Comparison of ENCODE assay signal across 8 mouse cellular contexts in the genomic region with DNA sequence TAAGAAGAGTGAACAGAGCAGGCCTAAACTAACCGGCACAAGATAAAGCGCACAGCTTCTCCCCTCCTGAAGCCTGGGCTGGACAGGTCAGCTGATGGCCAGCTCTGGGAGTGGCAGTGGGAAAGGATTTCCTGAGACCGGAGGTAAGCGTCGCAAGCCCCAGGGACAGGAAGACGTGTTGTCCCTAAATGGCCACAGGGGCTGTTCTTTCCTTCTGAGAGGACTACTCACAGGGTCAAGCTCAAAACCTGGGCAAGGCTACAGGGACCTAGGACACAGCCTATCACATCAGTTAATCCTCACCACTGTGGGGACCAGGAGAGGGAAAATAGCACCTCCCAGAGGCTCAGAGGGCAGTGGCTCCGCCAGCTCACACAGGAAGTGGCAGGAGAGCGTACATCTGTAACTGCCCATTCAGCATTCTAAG. TPM values are rescaled to one million over a fixed set of nuclear protein-coding genes. Genes with fewer than 3 reads are reported as not detected.
A peak's percentile ranks its signal among the peaks of the same experiment; 100 is the strongest.
DNase-seq lines count a peak whose midpoint lies in the region; ATAC-seq lines count a peak whose summit lies in the region.

No protein-coding gene starts in this region.

- H3K36me3 ChIP-seq in heart, embryonic 16.5 days (ENCODE audit: control insufficient read depth, insufficient read depth): no peaks in the 10 kb centered on the region
- H3K36me3 ChIP-seq in stomach, embryonic 14.5 days (ENCODE audit: control insufficient read depth, insufficient read depth, low read length): no peaks in the 10 kb centered on the region

- H3K27me3 ChIP-seq in heart, embryonic 16.5 days (ENCODE audit: control insufficient read depth, insufficient read depth, low read length): no peaks in the 10 kb centered on the region
- no peaks in the 10 kb centered on the region for H3K27me3 ChIP-seq in stomach, embryonic 14.5 days (ENCODE audit: control insufficient read depth, insufficient read depth, low read length)

- H3K9me3 ChIP-seq in heart, embryonic 16.5 days (replicated peaks; ENCODE audit: control insufficient read depth, low read length): no peaks in the 10 kb centered on the region
- no peaks in the 10 kb centered on the region for H3K9me3 ChIP-seq in stomach, embryonic 14.5 days (ENCODE audit: control insufficient read depth, low read depth, low read length)

- peak overlapping the region; percentile 89 for H3K27ac ChIP-seq in heart, embryonic 16.5 days (ENCODE audit: low read length)
- H3K27ac ChIP-seq in stomach, embryonic 14.5 days (ENCODE audit: low read length): peak overlapping the region; percentile 44; the same call in 1 of the 2 replicates

- peak overlapping the region; percentile 47 for H3K9ac ChIP-seq in heart, embryonic 16.5 days (ENCODE audit: low read length)
- no peak overlapping the region for H3K9ac ChIP-seq in stomach, embryonic 14.5 days (replicated peaks; ENCODE audit: low read depth, low read length)

- ATAC-seq in heart, embryonic 16.5 days (replicated peaks; ENCODE audit: extremely low read depth, insufficient read depth, low FRiP score): no peak
- ATAC-seq in stomach, embryonic 14.5 days (ENCODE audit: insufficient number of reproducible peaks, insufficient read depth, low FRiP score, low read depth): no peak

- H3K4me3 ChIP-seq in heart, embryonic 16.5 days (ENCODE audit: low read length): no peak overlapping the region
- no peak overlapping the region for H3K4me3 ChIP-seq in stomach, embryonic 14.5 days (ENCODE audit: low read depth, low read length)

- WGBS in heart, embryonic 16.5 days: 41% methylated on average over 8 of the region's 8 CpGs
- WGBS in stomach, embryonic 14.5 days: 57% methylated on average over 8 of the region's 8 CpGs

- H3K4me1 ChIP-seq in heart, embryonic 16.5 days (ENCODE audit: control insufficient read depth, insufficient read depth, low read length): peaks cover 78% of the 10 kb centered on the region
- peaks cover 73% of the 10 kb centered on the region for H3K4me1 ChIP-seq in stomach, embryonic 14.5 days (ENCODE audit: control insufficient read depth, insufficient read depth, low read length)

- peak overlapping the region; percentile 46 for H3K4me2 ChIP-seq in heart, embryonic 16.5 days (ENCODE audit: low read depth, low read length)
- H3K4me2 ChIP-seq in stomach, embryonic 14.5 days (replicated peaks; ENCODE audit: low read depth, low read length): no peak overlapping the region

- peak; percentile 24 for DNase-seq in cerebellum, adult 8-10 months
- no peak for DNase-seq in cerebellum, adult 9-10 months
- peak; percentile 37 to 42 for DNase-seq in cerebellum, postnatal 25 days
- peak; percentile 62 to 83 for DNase-seq in kidney, postnatal 25 days
- DNase-seq in embryo, embryonic 10.5 days (ENCODE audit: low spot score): no peak
- DNase-seq in spleen, adult 12 weeks (ENCODE audit: low spot score): no peak

RNA-seq across cellular contexts. Expression of a gene that starts 8.3 kb away (rescaled TPM):
- polyA plus RNA-seq in heart, embryonic 16.5 days (2015; fragmentation: Nextera tagmentation; extraction: Ambion mirVana): 39.8 and 46.7 TPM in 2 replicates
- 43.5 and 46.5 TPM in 2 replicates for polyA plus RNA-seq in stomach, embryonic 14.5 days (2014; fragmentation: Nextera tagmentation; extraction: Ambion mirVana)

RNA-seq across cellular contexts. Expression of a gene that starts 44.5 kb away (rescaled TPM):
- 0.17 and 2.1 TPM in 2 replicates for polyA plus RNA-seq in heart, embryonic 16.5 days (2015; fragmentation: Nextera tagmentation; extraction: Ambion mirVana)
- 201 TPM in 1 of 2 replicates, not detected in the other for polyA plus RNA-seq in stomach, embryonic 14.5 days (2014; fragmentation: Nextera tagmentation; extraction: Ambion mirVana)

Comparison
In these comparisons a context has a peak if more than half of its experiments do, and no peak if none do; other contexts are left out.
1. DNase-seq: peak in cerebellum, adult 8-10 months (single experiment), cerebellum, postnatal 25 days (2 of 2) and kidney, postnatal 25 days (2 of 2); none in cerebellum, adult 9-10 months (single experiment), embryo, embryonic 10.5 days (single experiment) and spleen, adult 12 weeks (single experiment).